Comparison of ENCODE assay signal across 20 mouse cellular contexts in genomic region chr11:118222917-118223316, GRCm38 (mm10). TPM values are rescaled to one million over a fixed set of nuclear protein-coding genes. Genes with fewer than 3 reads are reported as not detected.
DNase-seq lines count a peak whose midpoint lies in the region; ATAC-seq and TF ChIP-seq lines count a peak whose summit lies in the region.
"Had no signal": no experiment of that assay in that cellular context is flagged by ENCODE, and none has a peak within 500 bp of the region (broad histone marks: within the 10 kb centered on the region; RNA-seq: fewer than 3 reads in every experiment).

No protein-coding gene starts in this region.

- H3K36me3 ChIP-seq in heart, embryonic 10.5 days = no peaks in the 10 kb centered on the region
- H3K36me3 ChIP-seq in kidney, embryonic 15.5 days = no peaks in the 10 kb centered on the region
- H3K36me3 ChIP-seq in stomach, postnatal 0 days (ENCODE audit: control insufficient read depth, insufficient read depth, low read length) = no peaks in the 10 kb centered on the region
- H3K36me3 ChIP-seq: embryonic facial prominence, embryonic 15.5 days; hindbrain, embryonic 10.5 days; liver, embryonic 13.5 days; lung, embryonic 15.5 days had no signal

- whole genome bisulfite sequencing in heart, embryonic 10.5 days = 76% methylated on average over 5 of the region's 5 CpGs
- WGBS in kidney, embryonic 15.5 days = 81% methylated on average over 5 of the region's 5 CpGs
- WGBS in stomach, postnatal 0 days = 78% methylated on average over 5 of the region's 5 CpGs

- H3K27ac ChIP-seq in heart, embryonic 10.5 days = peak overlapping the region; percentile 37; the same call in 1 of the 2 replicates
- H3K27ac ChIP-seq in kidney, embryonic 15.5 days = peak overlapping the region; percentile 59
- H3K27ac ChIP-seq in stomach, postnatal 0 days (replicated peaks) = 0 out of 2 replicates have a peak overlapping the region, but pooled peaks have one; percentile 13
- H3K27ac ChIP-seq: embryonic facial prominence, embryonic 15.5 days; hindbrain, embryonic 10.5 days; limb, embryonic 12.5 days; liver, embryonic 13.5 days; lung, embryonic 15.5 days had no signal

- no peaks in the 10 kb centered on the region for H3K9me3 ChIP-seq in heart, embryonic 10.5 days
- no peaks in the 10 kb centered on the region for H3K9me3 ChIP-seq in kidney, embryonic 15.5 days (replicated peaks)
- no peaks in the 10 kb centered on the region for H3K9me3 ChIP-seq in stomach, postnatal 0 days (ENCODE audit: control insufficient read depth, low read length)
- H3K9me3 ChIP-seq: embryonic facial prominence, embryonic 15.5 days; hindbrain, embryonic 10.5 days; limb, embryonic 12.5 days; liver, embryonic 13.5 days; lung, embryonic 15.5 days had no signal

- intact Hi-C loops in heart, postnatal 36 days (cut with DNase I) = no loop called here
- intact Hi-C loops in left cerebral cortex, postnatal 14 days (cut with DNase I) = loop anchor here (5.0 kb wide), 1 partner anchor 121 kb away; no protein-coding TSS in a partner anchor

- TF ChIP-seq CTCF in stomach, postnatal 0 days (IDR thresholded peaks at IDR 0.05; ENCODE audit: low read depth) = no peak

- no peaks in the 10 kb centered on the region for H3K27me3 ChIP-seq in heart, embryonic 10.5 days (ENCODE audit: insufficient read depth, poor library complexity, severe bottlenecking)
- H3K27me3 ChIP-seq in kidney, embryonic 15.5 days = no peaks in the 10 kb centered on the region
- H3K27me3 ChIP-seq in stomach, postnatal 0 days (ENCODE audit: control insufficient read depth, insufficient read depth, low read length) = no peaks in the 10 kb centered on the region
- H3K27me3 ChIP-seq: embryonic facial prominence, embryonic 15.5 days; limb, embryonic 12.5 days; liver, embryonic 13.5 days; lung, embryonic 15.5 days had no signal

- no peak for ATAC-seq in kidney, embryonic 15.5 days (replicated peaks; ENCODE audit: low FRiP score)
- ATAC-seq in activated CD4-positive, CD25-positive, alpha-beta regulatory T cell, adult 4 months = peak; percentile 14
- no peak for ATAC-seq in stomach, postnatal 0 days (ENCODE audit: low FRiP score, low TSS enrichment)
- ATAC-seq: forebrain, embryonic 16.5 days; intestine, embryonic 16.5 days had no signal

- no peak overlapping the region for H3K4me3 ChIP-seq in heart, embryonic 10.5 days
- H3K4me3 ChIP-seq in kidney, embryonic 15.5 days (replicated peaks) = no peak overlapping the region
- H3K4me3 ChIP-seq in stomach, postnatal 0 days (ENCODE audit: low read depth, low read length) = no peak overlapping the region
- H3K4me3 ChIP-seq: embryonic facial prominence, embryonic 15.5 days; hindbrain, embryonic 10.5 days; limb, embryonic 12.5 days; liver, embryonic 13.5 days; lung, embryonic 15.5 days had no signal

- H3K4me2 ChIP-seq in kidney, embryonic 15.5 days = no peak overlapping the region
- no peak overlapping the region for H3K4me2 ChIP-seq in stomach, postnatal 0 days (replicated peaks; ENCODE audit: low read depth)
- H3K4me2 ChIP-seq: embryonic facial prominence, embryonic 15.5 days; limb, embryonic 12.5 days; liver, embryonic 13.5 days; lung, embryonic 15.5 days; midbrain, embryonic 11.5 days had no signal

- no peak overlapping the region for H3K9ac ChIP-seq in kidney, embryonic 15.5 days
- H3K9ac ChIP-seq in stomach, postnatal 0 days (ENCODE audit: low read length) = no peak overlapping the region
- H3K9ac ChIP-seq: embryonic facial prominence, embryonic 15.5 days; limb, embryonic 12.5 days; liver, embryonic 13.5 days; lung, embryonic 15.5 days had no signal

- no peak for DNase-seq in heart, embryonic 10.5 days (ENCODE audit: low spot score)
- no peak for DNase-seq in heart, postnatal 36 days
- no peak for DNase-seq in kidney, postnatal 25 days
- no peak for DNase-seq in stomach, postnatal 0 days (ENCODE audit: low spot score)
- no peak for DNase-seq in left cerebral cortex, postnatal 14 days (ENCODE audit: low spot score in 2 of 2)
- DNase-seq: cerebellum, postnatal 10 days; gastrocnemius, postnatal 36 days; kidney, postnatal 36 days; liver, embryonic 13.5 days; lung, postnatal 4 days; right cerebral cortex, postnatal 4 days had no signal

- no peak for TF ChIP-seq EP300 in stomach, postnatal 0 days (optimal IDR thresholded peaks at IDR 0.05)

- peaks cover 20% of the 10 kb centered on the region for H3K4me1 ChIP-seq in heart, embryonic 10.5 days
- peaks cover 21% of the 10 kb centered on the region for H3K4me1 ChIP-seq in kidney, embryonic 15.5 days
- no peaks in the 10 kb centered on the region for H3K4me1 ChIP-seq in stomach, postnatal 0 days (replicated peaks; ENCODE audit: control insufficient read depth, insufficient read depth)

RNA-seq across cellular contexts. Expression of gene Cyth1, which starts 25.5 kb away (rescaled TPM):
- polyA plus RNA-seq in heart, embryonic 10.5 days (2016; fragmentation: Nextera tagmentation; extraction: Ambion mirVana) = 15.5 and 15.6 TPM in 2 replicates
- total RNA-seq in heart, postnatal 36 days (2021) = 10 to 100 TPM; 45.6 to 51.6 TPM
- polyA plus RNA-seq in kidney, embryonic 15.5 days (2015; fragmentation: Nextera tagmentation; extraction: Ambion mirVana) = 16.4 and 16.5 TPM in 2 replicates
- 10 to 100 TPM; 50.1 to 73.2 TPM for polyA plus RNA-seq in activated CD4-positive, CD25-positive, alpha-beta regulatory T cell, adult 4 months (2017; shearing (Covaris generic))
- 13.1 and 13.3 TPM in 2 replicates for polyA plus RNA-seq in stomach, postnatal 0 days (2015; fragmentation: Nextera tagmentation; extraction: Ambion mirVana)
- 10 to 100 TPM; 62.5 to 71.8 TPM for total RNA-seq in left cerebral cortex, postnatal 14 days (2021)
